ENCODE assay signal across 11 mouse cellular contexts in the genomic region with DNA sequence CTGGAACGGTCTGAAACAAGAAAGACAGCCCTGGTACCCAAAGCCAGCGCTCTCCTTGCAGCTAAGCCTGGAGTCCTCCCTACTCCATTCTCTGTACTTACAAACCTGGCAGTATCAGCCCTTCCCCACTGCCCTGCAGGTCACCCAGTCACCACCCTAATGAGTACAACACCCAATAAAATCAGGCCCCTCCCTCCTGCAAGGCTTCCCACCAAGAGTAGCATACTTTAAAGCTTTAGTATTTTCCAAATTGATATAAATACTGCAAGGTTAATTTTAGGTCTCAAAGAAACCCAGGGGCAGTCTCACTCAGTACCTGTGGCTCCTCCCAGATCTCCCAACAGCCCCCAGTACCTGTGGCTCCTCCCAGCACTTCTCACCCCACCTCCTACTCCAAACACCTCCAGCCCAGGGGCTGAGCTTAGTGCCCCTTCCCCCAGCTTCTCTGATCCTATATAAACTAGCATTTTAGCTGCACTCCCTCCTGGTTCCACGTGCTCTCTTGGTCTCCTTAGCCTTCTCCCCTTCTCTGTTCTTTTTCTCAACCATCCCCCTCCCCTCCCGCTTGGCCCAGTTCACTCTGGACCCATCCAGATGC. TPM values are rescaled to one million over a fixed set of nuclear protein-coding genes. Genes with fewer than 3 reads are reported as not detected.
DNase-seq lines count a peak whose midpoint lies in the region; ATAC-seq and TF ChIP-seq lines count a peak whose summit lies in the region.
"Had no signal": no experiment of that assay in that cellular context is flagged by ENCODE, and none has a peak within 500 bp of the region (broad histone marks: within the 10 kb centered on the region; RNA-seq: fewer than 3 reads in every experiment).

No protein-coding gene starts in this region.

- H3K4me1 ChIP-seq in limb, embryonic 11.5 days (ENCODE audit: control insufficient read depth, insufficient read depth, low read length): peaks cover 28% of the 10 kb centered on the region
- peaks cover 52% of the 10 kb centered on the region for H3K4me1 ChIP-seq in limb, embryonic 10.5 days
- H3K4me1 ChIP-seq in G1E (ENCODE audit: insufficient read depth, low read depth, low read length): peaks cover 89% of the 10 kb centered on the region
- peaks cover 90% of the 10 kb centered on the region for H3K4me1 ChIP-seq in liver, embryonic 16.5 days (ENCODE audit: control insufficient read depth, low read depth, low read length)
- no peaks in the 10 kb centered on the region for H3K4me1 ChIP-seq in midbrain, postnatal 0 days (ENCODE audit: insufficient read depth, low read length)

- no peak overlapping the region for H3K4me3 ChIP-seq in limb, embryonic 11.5 days (ENCODE audit: low read depth, low read length)
- H3K4me3 ChIP-seq in limb, embryonic 10.5 days: no peak overlapping the region
- peak overlapping the region; percentile 47; the same call in 1 of the 2 replicates for H3K4me3 ChIP-seq in G1E (ENCODE audit: low read depth, low read length)
- H3K4me3 ChIP-seq in liver, embryonic 16.5 days (ENCODE audit: low read depth, low read length): no peak overlapping the region
- no peak overlapping the region for H3K4me3 ChIP-seq in midbrain, postnatal 0 days (ENCODE audit: low read depth, low read length)
- H3K4me3 ChIP-seq: forebrain, embryonic 13.5 days; hindbrain, embryonic 12.5 days had no signal

- WGBS in limb, embryonic 11.5 days: 45% methylated on average over 4 of the region's 4 CpGs
- 49% methylated on average over 4 of the region's 4 CpGs for WGBS in limb, embryonic 10.5 days
- 55% methylated on average over 4 of the region's 4 CpGs for WGBS in liver, embryonic 16.5 days (ENCODE audit: insufficient replicate concordance)
- WGBS in midbrain, postnatal 0 days: 69% methylated on average over 4 of the region's 4 CpGs

- H3K36me3 ChIP-seq in limb, embryonic 11.5 days (ENCODE audit: control insufficient read depth, insufficient read depth, low read length): no peaks in the 10 kb centered on the region
- H3K36me3 ChIP-seq in limb, embryonic 10.5 days: peaks cover 50% of the 10 kb centered on the region
- H3K36me3 ChIP-seq in G1E (replicated peaks): peaks cover 89% of the 10 kb centered on the region
- 0 out of 2 replicates have a peak, but pooled peaks cover 3% of the 10 kb centered on the region for H3K36me3 ChIP-seq in liver, embryonic 16.5 days (ENCODE audit: control insufficient read depth, insufficient read depth)
- no peaks in the 10 kb centered on the region for H3K36me3 ChIP-seq in midbrain, postnatal 0 days (ENCODE audit: insufficient read depth, low read length)

- H3K9ac ChIP-seq in limb, embryonic 11.5 days (ENCODE audit: low read length): no peak overlapping the region
- H3K9ac ChIP-seq in liver, embryonic 16.5 days (ENCODE audit: low read depth, low read length): 0 out of 2 replicates have a peak overlapping the region, but pooled peaks have one; percentile 14
- H3K9ac ChIP-seq in midbrain, postnatal 0 days (replicated peaks; ENCODE audit: low read length, poor library complexity, severe bottlenecking): no peak overlapping the region
- H3K9ac ChIP-seq: forebrain, embryonic 13.5 days; hindbrain, embryonic 12.5 days had no signal

- H3K9me3 ChIP-seq in limb, embryonic 11.5 days (ENCODE audit: control insufficient read depth, low read length): no peaks in the 10 kb centered on the region
- H3K9me3 ChIP-seq in limb, embryonic 10.5 days (replicated peaks): no peaks in the 10 kb centered on the region
- no peaks in the 10 kb centered on the region for H3K9me3 ChIP-seq in G1E (replicated peaks)
- H3K9me3 ChIP-seq in liver, embryonic 16.5 days (replicated peaks; ENCODE audit: control insufficient read depth, low read length): no peaks in the 10 kb centered on the region
- H3K9me3 ChIP-seq in midbrain, postnatal 0 days (ENCODE audit: low read length): no peaks in the 10 kb centered on the region
- H3K9me3 ChIP-seq: forebrain, embryonic 13.5 days had no signal

- peak; percentile 67 for ATAC-seq in limb, embryonic 11.5 days (ENCODE audit: insufficient number of reproducible peaks, low FRiP score, low TSS enrichment, low read depth)
- peak; percentile 7 for ATAC-seq in G1E (ENCODE audit: extremely low read depth, insufficient number of reproducible peaks, low FRiP score, poor library complexity, severe bottlenecking)
- peak; percentile 66 for ATAC-seq in erythroid progenitor cell, adult 5-6 weeks (replicated peaks; ENCODE audit: low FRiP score, poor library complexity, severe bottlenecking)
- ATAC-seq in liver, embryonic 16.5 days (ENCODE audit: low read depth): peak; percentile 12; the same call in 1 of the 2 replicates
- ATAC-seq in monocyte, adult 5-6 weeks (replicated peaks; ENCODE audit: insufficient number of reproducible peaks, low FRiP score, low TSS enrichment, poor library complexity, severe bottlenecking): no peak
- no peak for ATAC-seq in midbrain, postnatal 0 days (ENCODE audit: low FRiP score)
- ATAC-seq: forebrain, embryonic 13.5 days; Patski had no signal

- DNase-seq in limb, embryonic 11.5 days (ENCODE audit: low spot score): peak; percentile 42
- DNase-seq in limb, embryonic 10.5 days (ENCODE audit: low spot score): no peak
- peak; percentile 52 for DNase-seq in G1E (ENCODE audit: low spot score)
- DNase-seq in midbrain, postnatal 0 days (ENCODE audit: low spot score): no peak
- DNase-seq: right cerebral cortex, adult 18-20 months had no signal

- H3K27ac ChIP-seq in limb, embryonic 11.5 days (replicated peaks; ENCODE audit: low read depth, low read length): no peak overlapping the region
- H3K27ac ChIP-seq in limb, embryonic 10.5 days: no peak overlapping the region
- H3K27ac ChIP-seq in liver, embryonic 16.5 days (ENCODE audit: low read length): peak overlapping the region; percentile 92
- no peak overlapping the region for H3K27ac ChIP-seq in midbrain, postnatal 0 days (ENCODE audit: low read depth, low read length)
- H3K27ac ChIP-seq: forebrain, embryonic 13.5 days; hindbrain, embryonic 12.5 days had no signal

- no peak for TF ChIP-seq CTCF in G1E (IDR thresholded peaks at IDR 0.05; ENCODE audit: low read depth, low read length)
- no peak for TF ChIP-seq CTCF in midbrain, postnatal 0 days (IDR thresholded peaks at IDR 0.05)

- no peaks in the 10 kb centered on the region for H3K27me3 ChIP-seq in limb, embryonic 11.5 days (ENCODE audit: control insufficient read depth, insufficient read depth, low read length)
- no peaks in the 10 kb centered on the region for H3K27me3 ChIP-seq in limb, embryonic 10.5 days (ENCODE audit: low read depth, poor library complexity, severe bottlenecking)
- no peaks in the 10 kb centered on the region for H3K27me3 ChIP-seq in G1E (ENCODE audit: insufficient read depth, low read length)
- H3K27me3 ChIP-seq in liver, embryonic 16.5 days (ENCODE audit: control insufficient read depth, insufficient read depth, low read depth, low read length): no peaks in the 10 kb centered on the region
- no peaks in the 10 kb centered on the region for H3K27me3 ChIP-seq in midbrain, postnatal 0 days (ENCODE audit: insufficient read depth, low read length)
- H3K27me3 ChIP-seq: forebrain, embryonic 13.5 days; hindbrain, embryonic 12.5 days; Patski had no signal

- H3K4me2 ChIP-seq in limb, embryonic 11.5 days (ENCODE audit: low read depth, severe bottlenecking): no peak overlapping the region
- H3K4me2 ChIP-seq in liver, embryonic 16.5 days (ENCODE audit: low read depth, low read length): peak overlapping the region; percentile 81
- H3K4me2 ChIP-seq in midbrain, postnatal 0 days (ENCODE audit: low read depth, low read length, poor library complexity, severe bottlenecking): no peak overlapping the region
- H3K4me2 ChIP-seq: forebrain, embryonic 13.5 days; hindbrain, embryonic 12.5 days had no signal

RNA-seq across cellular contexts. Expression of a gene that starts 11.6 kb away (rescaled TPM):
- polyA plus RNA-seq in limb, embryonic 11.5 days (2014; fragmentation: Nextera tagmentation; extraction: Ambion mirVana): 45.3 and 51.5 TPM in 2 replicates
- polyA plus RNA-seq in limb, embryonic 10.5 days (2016; fragmentation: Nextera tagmentation; extraction: Ambion mirVana): 43.2 and 43.8 TPM in 2 replicates
- total RNA-seq in G1E (2014; fragmentation: Nextera tagmentation): 156 and 158 TPM in 2 replicates
- 83.2 and 92.9 TPM in 2 replicates for total RNA-seq in G1E (2017)
- polyA plus RNA-seq in G1E (2012): 90.5 and 96.2 TPM in 2 replicates
- 99.5 and 101 TPM in 2 replicates for total RNA-seq in erythroid progenitor cell, adult 5-6 weeks (2015; ENCODE audit: low replicate concordance)
- total RNA-seq in erythroid progenitor cell, adult 5-6 weeks (2017; ENCODE audit: low replicate concordance): 62.0 and 77.4 TPM in 2 replicates
- polyA plus RNA-seq in liver, embryonic 16.5 days (2015; fragmentation: Nextera tagmentation; extraction: Ambion mirVana): 24.3 and 26.1 TPM in 2 replicates
- total RNA-seq in monocyte, adult 5-6 weeks (2017): 267 to 321 TPM (median 302 TPM) in 3 replicates
- 19.5 and 22.3 TPM in 2 replicates for total RNA-seq in midbrain, postnatal 0 days (2014; rRNA removed)
- 9.8 and 12.8 TPM in 2 replicates for polyA plus RNA-seq in midbrain, postnatal 0 days (2015; fragmentation: Nextera tagmentation; extraction: Ambion mirVana)

Comparison
In these comparisons a context has a peak if more than half of its experiments do, and no peak if none do; other contexts are left out.
1. DNase-seq: peak in limb, embryonic 11.5 days (single experiment) and G1E (single experiment); none in limb, embryonic 10.5 days (single experiment) and midbrain, postnatal 0 days (single experiment).
2. ATAC-seq: peak in limb, embryonic 11.5 days (single experiment), G1E (single experiment), erythroid progenitor cell, adult 5-6 weeks (single experiment) and liver, embryonic 16.5 days (single experiment); none in monocyte, adult 5-6 weeks (single experiment) and midbrain, postnatal 0 days (single experiment).